Mouse (Mus musculus) bone marrow, adult 2 months (tissue): ENCODE measurements around the gene Sec24a.

Experiments used
- CTCF ChIP-seq: fragments of 200-500 bp; IDR thresholded peaks from 2 replicates; pipeline ENCODE4 v1.5.1; 2011; ENCODE audit warnings: low read length, control low read depth; ENCODE audit not compliant: control insufficient read depth, insufficient read depth
- POLR2A ChIP-seq: fragments of 200-500 bp; IDR thresholded peaks from 2 replicates; pipeline ENCODE4 v1.6.1; 2011; ENCODE audit warnings: low read depth, mild to moderate bottlenecking, control low read depth, low read length, borderline replicate concordance; ENCODE audit not compliant: control insufficient read depth

DNA sequence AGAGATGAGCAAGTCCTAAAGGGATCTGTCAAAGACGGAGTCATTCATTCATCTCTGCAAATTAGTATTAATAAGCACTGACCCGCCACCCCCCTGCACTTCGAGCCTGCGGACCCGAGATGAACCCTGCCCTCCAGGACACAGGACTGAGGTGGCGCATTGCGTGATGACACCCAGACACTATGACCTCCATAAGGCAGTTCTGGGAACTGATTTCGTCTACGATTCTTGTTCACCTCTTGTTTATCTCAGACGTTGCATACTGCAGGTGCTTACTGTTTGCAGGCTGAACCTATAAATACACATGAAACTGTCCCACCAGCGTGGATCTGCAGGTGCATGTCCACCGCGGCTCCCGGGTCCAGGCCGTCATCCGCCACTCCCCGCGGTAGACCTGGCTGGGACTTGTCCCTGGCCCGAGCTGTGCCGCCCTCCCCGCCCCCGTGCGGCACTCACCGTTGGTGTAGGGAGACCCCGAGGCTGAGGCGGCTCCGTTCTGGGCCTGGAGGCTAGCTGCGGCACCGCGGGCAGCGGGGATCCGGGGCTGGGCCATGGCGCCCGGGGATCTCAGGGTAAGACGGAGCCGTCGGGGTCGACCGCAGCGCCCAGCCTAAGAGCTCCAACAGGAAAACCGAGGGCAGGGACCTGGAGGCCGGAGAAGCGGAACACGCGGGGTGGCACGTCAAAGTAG, 7.7 kb downstream of the Sec24a start:
- TF ChIP-seq POLR2A = no peak
- no peak for TF ChIP-seq CTCF
